Mouse (Mus musculus): ENCODE results near the gene Tmem19.

- no peak for TF ChIP-seq CTCF (IDR thresholded peaks at IDR 0.05; ENCODE audit: control insufficient read depth, insufficient read depth, insufficient read length)
- TF ChIP-seq MYOD1 (IDR thresholded peaks at IDR 0.05; ENCODE audit: control insufficient read depth, insufficient read length, low read depth), result no peak
- no peak for TF ChIP-seq MAX (IDR thresholded peaks at IDR 0.05)
These were observed 21.4 kb upstream of the Tmem19 start for GRCm38 (mm10) chr10:115383644-115384220.

Data from C2C12 (cell line).